Mouse (Mus musculus): ENCODE results near the gene Ccdc32.
A peak's percentile ranks its signal among the peaks of the same experiment; 100 is the strongest.

The Ccdc32 gene

GRCm38 (mm10) chr2:119028941-119029551 lies at the start of gene Ccdc32:
TSS of gene Ccdc32 (minus strand) at chr2:119029393.
- ATAC-seq (ENCODE audit: insufficient number of reproducible peaks, low FRiP score, low TSS enrichment), result peak; percentile 97

GRCm38 (mm10) chr2:119072397-119072796 lies 43.2 kb upstream of the Ccdc32 start:
- ATAC-seq (ENCODE audit: insufficient number of reproducible peaks, low FRiP score, low TSS enrichment), result no peak

- no peak for ATAC-seq (ENCODE audit: insufficient number of reproducible peaks, low FRiP score, low TSS enrichment)
Observed at GRCm38 (mm10) chr2:119060139-119060538, 30.9 kb upstream of the Ccdc32 start.

DNA sequence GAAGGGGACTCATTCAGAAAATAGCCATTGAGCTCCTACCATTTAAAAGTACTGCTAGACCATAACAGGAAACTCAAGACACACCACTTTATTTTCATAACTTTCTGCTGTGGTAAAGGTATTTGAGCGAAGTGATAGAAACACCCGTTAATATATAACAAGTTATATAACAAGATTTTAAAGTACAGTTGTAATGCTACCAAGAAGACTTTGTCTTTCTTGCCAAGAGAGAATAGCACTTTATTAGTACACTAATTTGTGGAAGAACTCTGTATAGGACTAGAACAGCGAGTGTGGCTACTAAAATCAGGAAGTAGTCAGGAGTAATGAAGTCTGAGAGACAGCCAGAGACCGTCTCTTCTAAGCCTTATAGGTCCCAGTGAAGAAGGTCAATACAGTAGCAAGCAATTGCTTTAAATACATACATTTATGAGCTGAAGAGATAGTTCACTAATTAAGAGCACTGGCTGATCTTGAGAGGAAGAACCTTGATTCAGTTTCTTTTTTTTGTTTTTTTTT lies 21.0 kb upstream of the Ccdc32 start:
- ATAC-seq (ENCODE audit: insufficient number of reproducible peaks, low FRiP score, low TSS enrichment), result no peak

DNA sequence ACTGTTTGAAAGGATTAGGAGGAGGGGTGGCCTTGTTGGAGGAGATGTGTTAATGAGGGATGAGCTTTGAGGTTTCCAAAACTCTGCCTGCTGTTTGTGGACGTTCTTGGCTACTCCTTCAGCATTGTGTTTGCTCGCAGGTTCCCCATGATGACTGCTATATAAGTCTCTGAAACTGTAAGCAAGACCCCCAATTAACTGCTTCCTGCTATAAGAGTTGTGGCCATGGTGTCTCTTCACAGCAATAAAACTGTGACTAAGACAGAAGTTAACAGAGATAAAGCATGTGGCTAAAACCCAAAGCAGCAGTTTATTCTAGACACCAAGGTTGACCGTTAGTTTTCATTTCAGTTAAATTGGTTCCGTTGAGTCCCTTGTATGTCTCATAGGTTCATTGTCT lies 18.7 kb upstream of the Ccdc32 start:
- no peak for ATAC-seq (ENCODE audit: insufficient number of reproducible peaks, low FRiP score, low TSS enrichment)

- ATAC-seq (ENCODE audit: insufficient number of reproducible peaks, low FRiP score, low TSS enrichment), result peak; percentile 92
Observed at GRCm38 (mm10) chr2:119046649-119047611, 17.7 kb upstream of the Ccdc32 start, which contains the start of gene Knl1. TSS of gene Knl1 (plus strand) at chr2:119047119.

DNA sequence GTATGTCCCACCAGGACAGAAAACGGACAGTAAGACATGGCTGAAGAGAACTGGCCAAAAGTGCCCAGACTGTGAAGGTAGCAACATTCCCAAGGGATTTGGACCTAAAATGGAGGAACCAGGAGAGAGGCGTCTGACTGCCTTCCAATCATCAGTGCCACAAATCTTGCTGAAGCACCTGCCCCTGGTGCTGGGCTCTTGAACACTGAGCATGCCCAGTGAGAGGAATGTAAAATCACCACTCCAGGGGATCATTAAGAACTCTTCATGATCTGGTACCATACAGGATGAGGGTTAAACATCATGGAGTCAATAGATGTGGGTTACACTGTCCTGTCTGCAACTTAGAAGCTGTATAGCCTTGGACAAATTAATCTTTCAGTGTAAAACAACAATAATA lies 16.0 kb upstream of the Ccdc32 start:
- ATAC-seq (ENCODE audit: insufficient number of reproducible peaks, low FRiP score, low TSS enrichment), result no peak

GRCm38 (mm10) chr2:119040882-119041281 lies 11.7 kb upstream of the Ccdc32 start:
- ATAC-seq (ENCODE audit: insufficient number of reproducible peaks, low FRiP score, low TSS enrichment), result no peak

GRCm38 (mm10) chr2:119035397-119035745 lies 6.2 kb upstream of the Ccdc32 start:
- ATAC-seq (ENCODE audit: insufficient number of reproducible peaks, low FRiP score, low TSS enrichment), result no peak

DNA sequence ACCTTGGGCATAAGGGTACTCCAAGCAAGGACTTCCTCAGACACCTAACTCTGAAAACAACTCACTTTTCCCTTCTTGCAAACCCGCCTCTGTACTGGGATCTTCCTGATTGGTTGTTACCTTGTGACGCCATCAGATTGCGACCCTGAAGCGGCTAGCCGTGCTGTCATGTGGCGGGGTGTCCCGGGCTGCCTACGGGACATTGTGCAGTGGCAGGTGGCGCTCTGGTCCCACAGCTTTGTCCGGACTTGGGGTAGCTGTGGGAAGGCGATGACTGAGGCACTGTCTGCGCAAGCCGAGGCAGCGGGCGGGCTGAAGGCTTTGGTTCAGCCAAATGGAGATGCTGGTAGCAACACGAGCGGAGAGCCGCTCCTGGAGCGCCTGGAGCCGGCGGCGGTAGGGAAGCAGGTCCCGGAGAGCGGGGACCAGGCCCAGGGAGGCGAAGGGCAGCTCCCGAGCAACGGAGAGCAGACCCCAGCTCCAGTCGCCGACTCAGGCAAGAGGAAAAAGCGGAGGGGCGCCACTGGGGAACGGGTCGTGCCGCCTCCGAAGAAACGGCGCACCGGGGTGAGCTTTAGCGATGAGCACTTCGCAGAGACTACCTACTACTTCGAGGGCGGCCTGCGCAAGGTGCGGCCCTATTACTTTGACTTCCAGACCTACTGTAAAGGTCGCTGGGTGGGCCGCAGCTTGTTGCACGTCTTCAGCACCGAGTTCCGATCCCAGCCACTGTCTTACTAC lies 5.6 kb upstream of the Ccdc32 start, which contains the start of gene Rpusd2:
Gene Rpusd2, plus strand, starts transcription at position 135 of the 741 bp plus-strand sequence.
- ATAC-seq (ENCODE audit: insufficient number of reproducible peaks, low FRiP score, low TSS enrichment), result peak; percentile 93

GRCm38 (mm10) chr2:119032191-119032590 lies 3.0 kb upstream of the Ccdc32 start:
- no peak for ATAC-seq (ENCODE audit: insufficient number of reproducible peaks, low FRiP score, low TSS enrichment)

DNA sequence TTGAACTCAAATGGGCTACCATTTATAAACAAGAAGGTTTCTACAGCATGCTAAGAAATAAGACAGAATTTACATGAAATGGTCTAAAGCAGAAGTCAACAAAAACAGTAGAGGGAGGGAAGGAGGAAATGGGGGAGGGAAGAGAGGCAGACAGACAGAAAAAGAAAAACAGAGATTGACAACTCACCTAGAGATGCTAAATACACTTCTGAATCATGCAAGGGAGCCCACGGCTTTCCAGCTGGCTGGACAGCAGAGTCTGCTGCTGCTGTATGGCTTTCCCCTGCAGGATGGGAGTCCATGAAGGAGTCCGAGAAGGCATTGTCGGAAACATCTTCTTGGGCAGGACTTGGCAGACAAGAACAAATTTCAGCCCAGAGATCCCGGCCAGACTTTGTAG lies 2.2 kb downstream of the Ccdc32 start:
- ATAC-seq (ENCODE audit: insufficient number of reproducible peaks, low FRiP score, low TSS enrichment), result no peak

GRCm38 (mm10) chr2:119025239-119025616 lies 4.0 kb downstream of the Ccdc32 start:
- no peak for ATAC-seq (ENCODE audit: insufficient number of reproducible peaks, low FRiP score, low TSS enrichment)

DNA sequence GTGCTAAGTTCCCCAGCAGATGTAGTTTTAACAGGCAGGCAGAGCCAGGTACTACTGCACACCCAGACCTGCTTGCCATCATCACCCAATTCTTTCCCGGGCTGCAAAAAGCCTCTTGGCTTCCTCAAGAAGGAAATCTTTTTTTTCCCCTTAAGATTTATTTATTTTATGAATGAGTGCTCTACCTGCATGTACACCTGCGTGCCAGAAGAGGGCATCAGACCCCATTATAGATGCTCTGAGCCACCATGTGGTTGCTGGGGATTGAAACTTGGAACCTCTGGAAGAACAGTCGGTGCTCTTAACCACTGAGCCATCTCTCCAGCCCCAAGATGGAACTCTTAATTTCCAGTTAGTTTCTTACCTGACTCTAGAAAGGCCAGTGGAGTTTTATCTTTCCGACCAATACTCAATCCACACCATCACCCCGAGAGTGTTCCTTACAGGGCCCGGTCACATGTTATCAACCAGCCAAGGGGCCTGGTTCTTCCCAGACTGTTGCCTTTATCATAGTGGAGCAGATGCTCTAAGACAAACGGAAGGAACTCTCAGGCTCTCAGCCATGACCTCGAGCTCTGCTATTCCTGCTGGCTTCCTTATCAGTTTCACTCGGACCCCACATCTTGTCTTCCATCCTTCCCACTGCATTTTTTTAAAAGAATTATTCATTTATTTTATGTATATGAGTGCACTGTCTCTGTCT lies 4.5 kb downstream of the Ccdc32 start:
- ATAC-seq (ENCODE audit: insufficient number of reproducible peaks, low FRiP score, low TSS enrichment), result no peak

DNA sequence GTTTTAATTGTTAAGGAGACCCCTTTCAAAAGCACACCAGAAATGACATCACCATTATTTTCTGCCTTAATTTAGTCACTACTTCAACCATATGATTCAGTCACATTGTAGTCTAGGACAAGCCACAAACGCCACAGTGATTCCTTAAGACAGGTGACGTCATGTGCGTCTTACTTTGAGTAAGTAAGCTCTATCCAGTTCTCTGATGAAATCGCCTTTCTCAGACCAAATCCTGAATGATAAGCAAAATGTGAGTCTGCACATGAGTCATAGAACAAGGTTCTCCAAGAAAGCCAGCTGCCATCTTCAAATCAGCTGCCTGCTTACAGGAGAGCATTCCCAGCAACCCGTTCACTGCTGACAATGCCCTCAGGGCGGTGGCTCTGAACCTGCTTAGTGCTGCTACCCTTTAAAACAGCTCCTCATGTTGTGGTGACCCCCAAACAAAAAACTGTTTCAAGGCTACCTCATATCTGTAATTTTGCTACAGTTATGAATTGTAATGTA lies 6.0 kb downstream of the Ccdc32 start:
- no peak for ATAC-seq (ENCODE audit: insufficient number of reproducible peaks, low FRiP score, low TSS enrichment)

- ATAC-seq (ENCODE audit: insufficient number of reproducible peaks, low FRiP score, low TSS enrichment), result no peak
Observed at GRCm38 (mm10) chr2:119019538-119019937, 9.7 kb downstream of the Ccdc32 start.

DNA sequence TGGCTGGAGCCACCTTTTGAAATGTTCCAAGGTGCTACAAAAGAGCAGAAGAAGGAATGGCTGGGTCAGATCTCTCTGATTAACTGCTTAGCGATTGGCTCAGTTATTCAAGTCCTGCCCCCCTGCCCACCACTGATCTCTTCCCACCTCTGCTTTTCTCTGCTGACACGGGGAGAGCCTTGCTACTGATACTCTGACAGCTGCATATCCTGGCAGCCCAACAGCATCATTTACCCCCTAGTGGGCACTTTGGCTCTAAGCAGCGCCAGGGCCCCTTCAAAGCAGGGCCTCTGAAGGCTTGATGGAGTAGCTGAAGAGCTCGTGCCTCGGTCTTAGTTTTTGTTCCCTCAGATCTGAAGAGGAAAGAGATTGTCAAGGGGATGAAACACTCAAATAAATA lies 10.1 kb downstream of the Ccdc32 start:
- no peak for ATAC-seq (ENCODE audit: insufficient number of reproducible peaks, low FRiP score, low TSS enrichment)

DNA sequence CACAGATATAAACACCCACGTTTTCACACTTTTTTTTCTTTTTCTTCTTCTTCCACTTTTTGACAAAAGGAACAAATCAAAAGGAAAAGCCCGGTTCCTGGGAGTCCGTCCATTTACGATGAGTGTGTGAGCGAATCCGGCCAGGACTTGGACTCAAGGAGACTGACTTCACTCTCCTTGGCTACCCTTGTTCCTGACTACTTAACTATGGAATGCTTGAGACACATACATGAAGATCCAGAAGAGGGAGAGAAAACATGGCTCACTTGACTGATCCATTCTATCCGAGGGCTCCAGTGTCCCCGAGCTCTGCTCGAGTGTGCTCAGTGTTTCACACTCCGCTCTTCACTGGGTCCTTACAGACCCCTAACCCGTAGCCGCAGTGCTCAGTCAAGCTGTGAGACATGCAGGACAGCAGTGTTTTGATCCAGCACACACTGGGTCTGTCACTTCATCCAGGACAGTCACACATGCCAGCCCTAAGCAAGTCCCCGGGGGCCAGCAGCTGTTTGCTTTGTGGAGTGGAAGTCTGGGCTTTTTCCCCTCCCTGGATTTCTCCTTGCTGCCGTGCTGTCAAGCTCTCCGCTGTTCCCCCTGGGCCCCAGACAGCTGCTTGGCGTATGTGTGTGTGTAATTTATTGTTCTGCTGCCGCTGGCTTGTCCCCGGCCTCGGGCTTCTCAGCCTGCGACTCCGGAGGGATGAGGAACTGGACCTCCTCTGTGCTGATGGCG lies 10.6 kb downstream of the Ccdc32 start:
- ATAC-seq (ENCODE audit: insufficient number of reproducible peaks, low FRiP score, low TSS enrichment), result no peak

DNA sequence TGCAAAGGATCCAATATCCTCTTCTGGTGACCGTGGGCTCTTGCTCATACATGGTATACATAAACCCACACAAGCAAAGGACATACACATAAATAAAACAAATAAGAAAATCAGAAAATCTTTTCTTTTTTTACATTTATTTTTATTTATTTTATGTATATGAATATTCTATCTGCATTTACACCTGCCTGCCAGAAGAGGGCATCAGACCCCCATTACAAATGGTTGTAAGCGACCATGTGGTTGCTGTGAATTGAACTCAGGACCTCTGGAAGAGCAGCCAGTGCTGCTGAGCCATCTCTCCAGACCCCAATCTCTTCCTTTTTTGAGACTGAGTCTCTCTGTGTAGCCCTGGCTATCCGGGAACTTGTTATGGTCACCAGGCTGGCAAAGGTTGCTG lies 11.5 kb downstream of the Ccdc32 start:
- ATAC-seq (ENCODE audit: insufficient number of reproducible peaks, low FRiP score, low TSS enrichment), result no peak
